Mouse (Mus musculus) G1E (cell line): ENCODE measurements around the gene Ppa1.
"Not testable (repeated sequence)": the region's sequence is repeated elsewhere in the genome, so short reads cannot be mapped to it uniquely, and the experiment has no call there.

ENCODE experiments used
- CTCF ChIP-seq: IDR thresholded peaks from 2 replicates; pipeline ENCODE4 v1.5.1; 2012; ENCODE audit warnings: low read depth, low read length, inconsistent platforms, mixed read lengths
- GATA1 ChIP-seq: IDR thresholded peaks from 2 replicates; pipeline ENCODE4 v1.6.1; 2012; ENCODE audit warnings: borderline replicate concordance, low read length, inconsistent platforms, mixed read lengths
- TAL1 ChIP-seq: conservative IDR thresholded peaks from 2 replicates; pipeline ENCODE4 v1.6.1; 2012; ENCODE audit warnings: low read depth, low read length, inconsistent platforms, mixed read lengths

GRCm38 (mm10) chr10:61623874-61624273 lies 24.5 kb upstream of the Ppa1 start:
- TF ChIP-seq CTCF, GATA1, TAL1: not testable (repeated sequence)
